Mouse (Mus musculus) embryonic facial prominence, embryonic 11.5 days (tissue): Measurements from ENCODE around the gene Arl15. TPM values are rescaled to one million over a fixed set of nuclear protein-coding genes. Genes with fewer than 3 reads are reported as not detected.

Experiments used
- ATAC-seq: fragments of 200-750 bp; cut with Nextera tagmentation; replicated peaks from 2 replicates; pipeline ENCODE4 v1.8.0; 2017; ENCODE audit warnings: low read depth; ENCODE audit not compliant: insufficient number of reproducible peaks, low FRiP score, low TSS enrichment
- DNase-seq: peaks from one replicate; pipeline ENCODE4 v3.0.0-alpha.2; 2015; ENCODE audit warnings: low spot score
- H3K27ac ChIP-seq: fragments of 300-500 bp; sonication (generic); replicated peaks from 2 replicates; pipeline ENCODE4 v1.5.1; 2014; ENCODE audit warnings: mild to moderate bottlenecking, low read depth, low read length, control low read depth
- H3K27me3 ChIP-seq: fragments of 300-500 bp; sonication (generic); 2 replicates; pipeline ENCODE4 v1.6.1; 2014; ENCODE audit warnings: mild to moderate bottlenecking, low read length, moderate library complexity, mixed read lengths; ENCODE audit not compliant: control insufficient read depth, insufficient read depth
- H3K36me3 ChIP-seq: fragments of 300-500 bp; sonication (generic); replicated peaks from 2 replicates; pipeline ENCODE4 v1.6.1; 2014; ENCODE audit warnings: low read depth, mild to moderate bottlenecking, low read length, moderate library complexity, mixed read lengths; ENCODE audit not compliant: control insufficient read depth, insufficient read depth
- H3K4me1 ChIP-seq: fragments of 300-500 bp; sonication (generic); 2 replicates; pipeline ENCODE4 v1.6.1; 2014; ENCODE audit warnings: low read length, mixed read lengths; ENCODE audit not compliant: control insufficient read depth, insufficient read depth
- H3K4me2 ChIP-seq: fragments of 300-500 bp; sonication (generic); 2 replicates; pipeline ENCODE4 v1.6.1; 2014; ENCODE audit warnings: low read depth, mild to moderate bottlenecking, control low read depth, low read length, moderate library complexity
- H3K4me3 ChIP-seq: fragments of 300-500 bp; sonication (generic); 2 replicates; pipeline ENCODE4 v1.5.1; 2014; ENCODE audit warnings: low read depth, low read length, control low read depth
- H3K9ac ChIP-seq: fragments of 300-500 bp; sonication (generic); replicated peaks from 2 replicates; pipeline ENCODE4 v1.6.1; 2014; ENCODE audit warnings: mild to moderate bottlenecking, control low read depth, low read length
- H3K9me3 ChIP-seq: fragments of 300-500 bp; sonication (generic); replicated peaks from 2 replicates; pipeline ENCODE4 v1.6.1; 2016; ENCODE audit warnings: mild to moderate bottlenecking, low read length, inconsistent platforms, mixed read lengths; ENCODE audit not compliant: control insufficient read depth
- WGBS: fragments of 180-500 bp; shearing (Covaris S2); extraction: QIAGEN DNeasy Blood & Tissue Kit; methylation state at CpG from one replicate; pipeline ENCODE4 v1.1.7; 2014; 5-methylcytosine and 5-hydroxymethylcytosine counted together
- polyA plus RNA-seq: library from polyadenylated mRNA; unstranded; fragments of >200 nt; fragmentation: Nextera tagmentation; extraction: Ambion mirVana; gene quantifications from 2 replicates; pipeline ENCODE4 v1.2.1, GENCODE M21; 2014

The Arl15 gene
- polyA plus RNA-seq, 1 experiment from 2014 or later: 10.9 TPM

DNA sequence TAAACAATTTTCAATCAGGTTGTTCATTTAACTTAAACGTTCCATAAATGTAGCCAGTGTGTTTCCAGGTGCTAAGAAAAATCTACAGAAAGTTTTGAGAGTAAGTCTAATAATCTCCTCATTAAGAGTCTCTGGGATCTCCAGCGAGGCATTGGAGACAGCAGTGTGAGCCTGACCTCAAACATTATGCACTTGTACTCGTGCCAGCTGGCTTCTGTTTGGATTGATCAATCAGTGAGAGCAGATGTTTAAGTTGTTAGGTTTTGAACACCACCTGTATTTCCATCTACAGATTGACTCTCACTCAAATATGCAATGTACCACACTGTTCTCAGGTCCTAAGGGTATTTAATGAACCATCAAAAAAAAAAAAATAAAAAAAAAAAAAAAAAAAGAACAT is 28.9 kb upstream of the Arl15 start:
- Histone ChIP-seq H3K4me1 (no peaks in the 10 kb centered on the region), H3K27me3 (no peaks in the 10 kb centered on the region), H3K9ac (no peak overlapping the region), H3K4me2 (no peak overlapping the region), H3K4me3 (no peak overlapping the region), H3K36me3 (no peaks in the 10 kb centered on the region), H3K9me3 (no peaks in the 10 kb centered on the region), H3K27ac (no peak overlapping the region)
- WGBS: 43% methylated on average over 3 of the region's 3 CpGs
- ATAC-seq (no peak), DNase-seq (no peak)

GRCm38 (mm10) chr13:113769829-113770228 is 24.5 kb upstream of the Arl15 start:
- Histone ChIP-seq H3K9ac (no peak overlapping the region), H3K27ac (no peak overlapping the region), H3K9me3 (no peaks in the 10 kb centered on the region), H3K4me2 (no peak overlapping the region), H3K4me3 (no peak overlapping the region), H3K27me3 (no peaks in the 10 kb centered on the region), H3K4me1 (no peaks in the 10 kb centered on the region), H3K36me3 (no peaks in the 10 kb centered on the region)
- ATAC-seq: no peak
- WGBS: 87% methylated on average over 3 of the region's 3 CpGs
- DNase-seq: no peak

DNA sequence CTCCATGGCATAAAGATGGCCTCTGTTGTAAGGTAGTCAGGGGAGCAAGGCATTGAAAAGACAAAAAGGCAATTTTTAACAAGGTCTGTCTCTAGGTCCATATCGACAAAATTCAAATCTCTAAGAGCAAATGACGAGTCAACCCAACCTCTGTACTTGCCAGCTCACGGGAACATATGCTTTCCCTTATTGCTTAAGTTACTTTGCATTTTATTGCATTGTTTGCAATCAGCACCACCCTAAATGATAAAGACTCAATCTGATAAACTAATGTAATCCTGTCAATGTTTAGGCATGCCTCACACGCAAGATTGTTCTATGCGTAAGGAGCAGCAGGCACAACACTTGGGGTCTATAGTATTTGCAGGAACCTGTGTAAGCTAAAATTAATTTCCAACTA is 24.0 kb upstream of the Arl15 start:
- no peaks in the 10 kb centered on the region for H3K4me1 ChIP-seq
- no peak overlapping the region for H3K4me2 ChIP-seq
- H3K36me3 ChIP-seq: no peaks in the 10 kb centered on the region
- H3K4me3 ChIP-seq: no peak overlapping the region
- 90% methylated on average over 5 of the region's 5 CpGs for WGBS
- no peaks in the 10 kb centered on the region for H3K9me3 ChIP-seq
- ATAC-seq (no peak), DNase-seq (no peak)
- H3K9ac ChIP-seq: no peak overlapping the region
- no peak overlapping the region for H3K27ac ChIP-seq
- no peaks in the 10 kb centered on the region for H3K27me3 ChIP-seq

DNA sequence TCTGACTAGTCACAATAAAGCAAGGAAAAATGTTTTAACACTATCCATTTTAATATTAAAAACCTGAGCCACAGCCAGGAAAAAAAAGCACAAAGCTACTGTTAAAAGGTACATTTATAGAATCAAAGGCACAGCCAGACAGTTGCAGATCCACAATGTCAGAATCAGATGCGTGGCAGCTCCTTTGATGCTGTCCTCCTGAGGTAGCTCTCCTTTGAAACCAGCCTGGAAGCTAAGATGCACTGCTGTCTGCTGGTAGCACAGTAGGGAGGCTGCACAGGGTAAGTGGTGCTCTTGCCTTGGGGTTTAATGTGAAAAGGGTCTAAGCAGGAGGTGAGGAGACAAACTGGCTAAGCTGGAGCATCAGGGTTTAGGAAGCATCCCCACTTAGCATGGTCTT is 23.0 kb upstream of the Arl15 start:
- Histone ChIP-seq H3K27me3 (no peaks in the 10 kb centered on the region), H3K27ac (no peak overlapping the region), H3K36me3 (no peaks in the 10 kb centered on the region), H3K4me1 (no peaks in the 10 kb centered on the region), H3K4me3 (no peak overlapping the region), H3K4me2 (no peak overlapping the region), H3K9me3 (no peaks in the 10 kb centered on the region), H3K9ac (no peak overlapping the region)
- WGBS: 14% methylated on average over 1 of the region's 1 CpGs
- DNase-seq (no peak), ATAC-seq (no peak)

GRCm38 (mm10) chr13:113774799-113775198 is 19.5 kb upstream of the Arl15 start:
- H3K27ac ChIP-seq: no peak overlapping the region

GRCm38 (mm10) chr13:113775244-113776140 is 18.8 kb upstream of the Arl15 start:
- WGBS: 40% methylated on average over 10 of the region's 10 CpGs
- Histone ChIP-seq H3K9me3 (no peaks in the 10 kb centered on the region), H3K4me1 (no peaks in the 10 kb centered on the region), H3K4me3 (no peak overlapping the region), H3K4me2 (no peak overlapping the region), H3K9ac (no peak overlapping the region), H3K27me3 (no peaks in the 10 kb centered on the region), H3K27ac (no peak overlapping the region), H3K36me3 (no peaks in the 10 kb centered on the region)
- ATAC-seq (no peak), DNase-seq (peak; percentile 61)

More at GRCm38 (mm10) chr13:113774799-113775198, 19.5 kb upstream of the Arl15 start:
- DNase-seq (no peak), ATAC-seq (no peak)
- WGBS: 85% methylated on average over 8 of the region's 8 CpGs
- H3K36me3 ChIP-seq: no peaks in the 10 kb centered on the region
- H3K9me3 ChIP-seq: no peaks in the 10 kb centered on the region
- no peak overlapping the region for H3K9ac ChIP-seq
- H3K4me3 ChIP-seq: no peak overlapping the region
- H3K4me1 ChIP-seq: no peaks in the 10 kb centered on the region
- H3K4me2 ChIP-seq: no peak overlapping the region
- H3K27me3 ChIP-seq: no peaks in the 10 kb centered on the region

DNA sequence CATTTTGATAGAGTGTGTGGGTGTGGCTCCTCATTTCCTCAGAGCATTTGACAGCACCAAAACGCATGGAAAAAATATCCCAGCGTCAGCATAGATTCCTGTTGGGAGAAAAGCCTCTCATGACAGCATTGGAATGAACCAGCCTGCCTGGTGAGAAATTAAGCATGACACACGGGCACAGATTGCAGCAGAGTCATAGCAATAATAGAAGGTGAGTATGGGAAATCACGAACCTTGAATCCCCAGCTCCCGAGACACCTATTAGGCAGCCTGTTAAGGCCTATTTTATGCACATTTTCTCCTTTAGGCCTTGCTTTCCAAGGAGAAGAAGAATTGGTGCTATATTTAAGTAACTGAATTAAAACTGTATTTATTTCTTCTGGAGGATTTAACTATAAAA is 8.5 kb upstream of the Arl15 start:
- Histone ChIP-seq H3K4me2 (no peak overlapping the region), H3K27me3 (no peaks in the 10 kb centered on the region), H3K4me3 (no peak overlapping the region), H3K36me3 (no peaks in the 10 kb centered on the region), H3K4me1 (no peaks in the 10 kb centered on the region; the same call in 1 of the 2 replicates), H3K27ac (no peak overlapping the region), H3K9ac (no peak overlapping the region), H3K9me3 (no peaks in the 10 kb centered on the region)
- DNase-seq (no peak), ATAC-seq (no peak)
- WGBS: 78% methylated on average over 5 of the region's 5 CpGs

GRCm38 (mm10) chr13:113787136-113787535 is 7.2 kb upstream of the Arl15 start:
- DNase-seq: no peak
- ATAC-seq: no peak
- H3K27me3 ChIP-seq: no peaks in the 10 kb centered on the region
- no peaks in the 10 kb centered on the region for H3K36me3 ChIP-seq
- H3K27ac ChIP-seq: no peak overlapping the region
- WGBS: 72% methylated on average over 8 of the region's 8 CpGs
- no peak overlapping the region for H3K4me3 ChIP-seq
- H3K9ac ChIP-seq: no peak overlapping the region
- H3K9me3 ChIP-seq: no peaks in the 10 kb centered on the region
- H3K4me1 ChIP-seq: no peaks in the 10 kb centered on the region; the same call in 1 of the 2 replicates
- H3K4me2 ChIP-seq: no peak overlapping the region
